In the genomic region with DNA sequence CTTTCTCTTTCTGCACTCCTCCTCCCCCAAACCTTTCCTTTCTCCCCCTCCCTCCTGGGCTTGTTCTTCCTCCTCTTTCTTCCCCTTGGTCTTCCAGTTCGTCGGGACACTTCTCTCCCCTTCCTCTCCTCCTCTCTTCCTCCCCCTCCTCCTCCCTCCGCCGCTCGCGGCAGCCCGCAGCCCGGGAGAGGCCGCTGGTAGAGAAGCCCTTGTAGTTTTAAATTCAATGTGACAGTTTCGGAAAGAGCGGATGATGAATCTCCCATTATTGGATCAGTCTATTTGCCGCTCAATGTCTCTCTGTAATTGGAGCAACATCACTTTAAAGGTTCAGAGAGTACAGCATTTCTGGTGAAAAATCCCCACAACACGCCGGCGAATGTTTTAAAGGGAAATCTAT, we compare ENCODE assay signal across 10 mouse cellular contexts. TPM values are rescaled to one million over a fixed set of nuclear protein-coding genes. Genes with fewer than 3 reads are reported as not detected.
DNase-seq lines count a peak whose midpoint lies in the region; ATAC-seq and TF ChIP-seq lines count a peak whose summit lies in the region.
"Had no signal": no experiment of that assay in that cellular context is flagged by ENCODE, and none has a peak within 500 bp of the region (broad histone marks: within the 10 kb centered on the region; RNA-seq: fewer than 3 reads in every experiment).

A gene (plus strand): TSS at position 281 of the 400 bp plus-strand sequence.

- DNase-seq in heart, adult 9 months (ENCODE audit: low spot score in 2 of 2): no peak
- DNase-seq in embryo, embryonic 11 days: peak; percentile 29
- peak; percentile 63 for DNase-seq in hindbrain, postnatal 0 days (ENCODE audit: low spot score)
- no peak for DNase-seq in left cerebral cortex, postnatal 10 days (ENCODE audit: extremely low spot score in 1 of 2, low spot score in 2 of 2)
- DNase-seq in adrenal gland, adult 8-10 months: no peak
- no peak for DNase-seq in gastrocnemius, postnatal 25 days

- H3K27me3 ChIP-seq in heart, embryonic 15.5 days: peaks cover 95% of the 10 kb centered on the region
- H3K27me3 ChIP-seq in hindbrain, postnatal 0 days (ENCODE audit: insufficient read depth, low read length): peaks cover 18% of the 10 kb centered on the region; the same call in 1 of the 2 replicates
- H3K27me3 ChIP-seq in neural tube, embryonic 12.5 days (replicated peaks): peaks cover 86% of the 10 kb centered on the region

- no peak within 1 kb of the TSS for H3K9ac ChIP-seq in heart, embryonic 15.5 days
- H3K9ac ChIP-seq in hindbrain, postnatal 0 days (replicated peaks; ENCODE audit: low read length): peak within 1 kb of the TSS; percentile 51
- peak within 1 kb of the TSS; percentile 85 for H3K9ac ChIP-seq in neural tube, embryonic 12.5 days

- H3K4me1 ChIP-seq in heart, embryonic 15.5 days (replicated peaks): peaks cover 31% of the 10 kb centered on the region
- H3K4me1 ChIP-seq in hindbrain, postnatal 0 days (ENCODE audit: insufficient read depth, low read length): no peaks in the 10 kb centered on the region
- H3K4me1 ChIP-seq in neural tube, embryonic 12.5 days: peaks cover 35% of the 10 kb centered on the region

- H3K36me3 ChIP-seq in heart, embryonic 15.5 days: no peaks in the 10 kb centered on the region
- no peaks in the 10 kb centered on the region for H3K36me3 ChIP-seq in hindbrain, postnatal 0 days (ENCODE audit: insufficient read depth, low read length)
- H3K36me3 ChIP-seq in neural tube, embryonic 12.5 days: peaks cover 6% of the 10 kb centered on the region; the same call in 1 of the 2 replicates

- no peaks in the 10 kb centered on the region for H3K9me3 ChIP-seq in heart, embryonic 15.5 days (replicated peaks)
- no peaks in the 10 kb centered on the region for H3K9me3 ChIP-seq in hindbrain, postnatal 0 days (ENCODE audit: low read length)
- no peaks in the 10 kb centered on the region for H3K9me3 ChIP-seq in neural tube, embryonic 12.5 days

- intact Hi-C loops in left cerebral cortex, postnatal 10 days (cut with DNase I): no loop called here

- H3K27ac ChIP-seq in heart, embryonic 15.5 days: no peak within 1 kb of the TSS
- peak within 1 kb of the TSS; percentile 69 for H3K27ac ChIP-seq in hindbrain, postnatal 0 days
- H3K27ac ChIP-seq in neural tube, embryonic 12.5 days: peak within 1 kb of the TSS; percentile 74

- ATAC-seq in heart, embryonic 15.5 days (replicated peaks; ENCODE audit: insufficient number of reproducible peaks, insufficient read depth, low FRiP score, low read depth): no peak
- no peak for ATAC-seq in hindbrain, postnatal 0 days
- no peak for ATAC-seq in neural tube, embryonic 12.5 days (ENCODE audit: low FRiP score, low read depth)

- TF ChIP-seq CTCF in hindbrain, postnatal 0 days (IDR thresholded peaks at IDR 0.05; ENCODE audit: low read depth): no peak

- peak within 1 kb of the TSS; percentile 2; the same call in 1 of the 2 replicates for H3K4me2 ChIP-seq in heart, embryonic 15.5 days
- peak within 1 kb of the TSS; percentile 53 for H3K4me2 ChIP-seq in hindbrain, postnatal 0 days (ENCODE audit: low read depth, low read length)
- H3K4me2 ChIP-seq in neural tube, embryonic 12.5 days (replicated peaks): peak within 1 kb of the TSS; percentile 66

- 1% methylated on average over 15 of the region's 15 CpGs for WGBS in heart, embryonic 15.5 days
- under 1% methylated on average over 15 of the region's 15 CpGs for WGBS in hindbrain, postnatal 0 days
- under 1% methylated on average over 15 of the region's 15 CpGs for WGBS in neural tube, embryonic 12.5 days

- H3K4me3 ChIP-seq in heart, embryonic 15.5 days: peak within 1 kb of the TSS; percentile 13; the same call in 1 of the 2 replicates
- H3K4me3 ChIP-seq in hindbrain, postnatal 0 days (ENCODE audit: low read length): peak within 1 kb of the TSS; percentile 56
- peak within 1 kb of the TSS; percentile 68 for H3K4me3 ChIP-seq in neural tube, embryonic 12.5 days

RNA-seq across cellular contexts. Expression of the gene that starts here (rescaled TPM):
- polyA plus RNA-seq in heart, embryonic 15.5 days (2015; fragmentation: Nextera tagmentation; extraction: Ambion mirVana): not detected in 2 replicates
- 31.3 and 47.0 TPM in 2 replicates for total RNA-seq in hindbrain, postnatal 0 days (2014; rRNA removed)
- polyA plus RNA-seq in hindbrain, postnatal 0 days (2015; fragmentation: Nextera tagmentation; extraction: Ambion mirVana): 30.6 and 34.6 TPM in 2 replicates
- 92.9 and 107 TPM in 2 replicates for polyA plus RNA-seq in neural tube, embryonic 12.5 days (2016; fragmentation: Nextera tagmentation; extraction: Ambion mirVana)
- total RNA-seq in left cerebral cortex, postnatal 10 days (2021): under 1 TPM in 1 of 2 experiments, not detected in 1; 0.21 TPM
- total RNA-seq in adrenal gland, adult 8-10 months (2022): not detected
- not detected for total RNA-seq in gastrocnemius, postnatal 25 days (2021)
- total RNA-seq: CH12.LX had no signal
- polyA plus RNA-seq: large intestine, adult 2 months had no signal

Comparison
In these comparisons a context has a peak if more than half of its experiments do, and no peak if none do; other contexts are left out.
1. RNA of the gene that starts here (total RNA-seq): 31.3 to 47.0 TPM in hindbrain, postnatal 0 days; 0.21 TPM in left cerebral cortex, postnatal 10 days, not detected in adrenal gland, adult 8-10 months and not detected in gastrocnemius, postnatal 25 days; every median in the first group is over 10 times any median in the second.
2. RNA of the gene that starts here (polyA plus RNA-seq): 92.9 to 107 TPM in neural tube, embryonic 12.5 days and 30.6 to 34.6 TPM in hindbrain, postnatal 0 days; not detected in heart, embryonic 15.5 days; every median in the first group is over 10 times any median in the second.
3. H3K4me2 ChIP-seq: peak in every context shown above with its lines; median percentile 66 in neural tube, embryonic 12.5 days; 53 in hindbrain, postnatal 0 days; 2 in heart, embryonic 15.5 days.
4. H3K4me3 ChIP-seq: peak in every context shown above with its lines; median percentile 68 in neural tube, embryonic 12.5 days; 56 in hindbrain, postnatal 0 days; 13 in heart, embryonic 15.5 days.
5. DNase-seq: peak in embryo, embryonic 11 days (single experiment) and hindbrain, postnatal 0 days (single experiment); none in heart, adult 9 months (0 of 2), left cerebral cortex, postnatal 10 days (0 of 2), adrenal gland, adult 8-10 months (single experiment) and gastrocnemius, postnatal 25 days (single experiment).